In genomic region chr5:53139566-53139965, GRCm38 (mm10) we compare ENCODE assay signal across 14 mouse cellular contexts.
DNase-seq lines count a peak whose midpoint lies in the region; ATAC-seq and TF ChIP-seq lines count a peak whose summit lies in the region.
"Had no signal": no experiment of that assay in that cellular context is flagged by ENCODE, and none has a peak within 500 bp of the region (broad histone marks: within the 10 kb centered on the region; RNA-seq: fewer than 3 reads in every experiment).

No protein-coding gene starts in this region.

- WGBS in embryonic facial prominence, embryonic 12.5 days: 46% methylated on average over 11 of the region's 11 CpGs
- WGBS in embryonic facial prominence, embryonic 10.5 days: 60% methylated on average over 11 of the region's 11 CpGs
- 54% methylated on average over 11 of the region's 11 CpGs for WGBS in hindbrain, embryonic 10.5 days
- 46% methylated on average over 11 of the region's 11 CpGs for WGBS in hindbrain, embryonic 12.5 days
- WGBS in stomach, postnatal 0 days: 32% methylated on average over 11 of the region's 11 CpGs

- no peak for TF ChIP-seq CTCF in stomach, postnatal 0 days (IDR thresholded peaks at IDR 0.05; ENCODE audit: low read depth)

- no peaks in the 10 kb centered on the region for H3K27me3 ChIP-seq in embryonic facial prominence, embryonic 12.5 days
- H3K27me3 ChIP-seq in embryonic facial prominence, embryonic 10.5 days (replicated peaks; ENCODE audit: low read depth, poor library complexity, severe bottlenecking): no peaks in the 10 kb centered on the region
- no peaks in the 10 kb centered on the region for H3K27me3 ChIP-seq in hindbrain, embryonic 10.5 days (ENCODE audit: insufficient read depth, poor library complexity, severe bottlenecking)
- H3K27me3 ChIP-seq in hindbrain, embryonic 12.5 days: no peaks in the 10 kb centered on the region
- no peaks in the 10 kb centered on the region for H3K27me3 ChIP-seq in stomach, postnatal 0 days (ENCODE audit: control insufficient read depth, insufficient read depth, low read length)
- H3K27me3 ChIP-seq: limb, embryonic 13.5 days had no signal

- no peak overlapping the region for H3K9ac ChIP-seq in embryonic facial prominence, embryonic 12.5 days
- no peak overlapping the region for H3K9ac ChIP-seq in hindbrain, embryonic 12.5 days
- no peak overlapping the region for H3K9ac ChIP-seq in stomach, postnatal 0 days (ENCODE audit: low read length)
- H3K9ac ChIP-seq: limb, embryonic 13.5 days had no signal

- no peaks in the 10 kb centered on the region for H3K36me3 ChIP-seq in embryonic facial prominence, embryonic 12.5 days
- no peaks in the 10 kb centered on the region for H3K36me3 ChIP-seq in embryonic facial prominence, embryonic 10.5 days (replicated peaks)
- H3K36me3 ChIP-seq in hindbrain, embryonic 10.5 days: peaks cover 1% of the 10 kb centered on the region
- no peaks in the 10 kb centered on the region for H3K36me3 ChIP-seq in hindbrain, embryonic 12.5 days
- no peaks in the 10 kb centered on the region for H3K36me3 ChIP-seq in stomach, postnatal 0 days (ENCODE audit: control insufficient read depth, insufficient read depth, low read length)
- H3K36me3 ChIP-seq: limb, embryonic 13.5 days had no signal

- DNase-seq in embryonic facial prominence, embryonic 10.5 days (ENCODE audit: low spot score): no peak
- no peak for DNase-seq in hindbrain, embryonic 10.5 days (ENCODE audit: low spot score)
- DNase-seq in right cerebral cortex, postnatal 14 days: peak; percentile 50
- no peak for DNase-seq in right cerebral cortex, postnatal 25 days
- DNase-seq in stomach, postnatal 0 days (ENCODE audit: low spot score): no peak
- DNase-seq in thymus, postnatal 10 days (ENCODE audit: low spot score in 2 of 2): no peak
- DNase-seq: B cell, adult 2 months; cerebellum, adult 18-20 months; layer of hippocampus, postnatal 36 days; lung, postnatal 14 days; right cerebral cortex, adult 18-20 months had no signal

- no peaks in the 10 kb centered on the region for H3K9me3 ChIP-seq in embryonic facial prominence, embryonic 12.5 days
- no peaks in the 10 kb centered on the region for H3K9me3 ChIP-seq in embryonic facial prominence, embryonic 10.5 days
- peaks cover 1% of the 10 kb centered on the region; the same call in 1 of the 2 replicates for H3K9me3 ChIP-seq in hindbrain, embryonic 10.5 days
- H3K9me3 ChIP-seq in hindbrain, embryonic 12.5 days (replicated peaks): no peaks in the 10 kb centered on the region
- no peaks in the 10 kb centered on the region for H3K9me3 ChIP-seq in stomach, postnatal 0 days (ENCODE audit: control insufficient read depth, low read length)

- H3K4me2 ChIP-seq in embryonic facial prominence, embryonic 12.5 days (replicated peaks): 0 out of 2 replicates have a peak overlapping the region, but pooled peaks have one; percentile 1
- H3K4me2 ChIP-seq in hindbrain, embryonic 12.5 days (replicated peaks): no peak overlapping the region
- H3K4me2 ChIP-seq in stomach, postnatal 0 days (replicated peaks; ENCODE audit: low read depth): no peak overlapping the region
- H3K4me2 ChIP-seq: limb, embryonic 13.5 days had no signal

- TF ChIP-seq EP300 in stomach, postnatal 0 days (optimal IDR thresholded peaks at IDR 0.05): no peak

- no peak overlapping the region for H3K4me3 ChIP-seq in embryonic facial prominence, embryonic 12.5 days
- H3K4me3 ChIP-seq in embryonic facial prominence, embryonic 10.5 days: no peak overlapping the region
- no peak overlapping the region for H3K4me3 ChIP-seq in hindbrain, embryonic 10.5 days
- H3K4me3 ChIP-seq in hindbrain, embryonic 12.5 days: no peak overlapping the region
- H3K4me3 ChIP-seq in stomach, postnatal 0 days (ENCODE audit: low read depth, low read length): no peak overlapping the region
- H3K4me3 ChIP-seq: limb, embryonic 13.5 days had no signal

- H3K27ac ChIP-seq in embryonic facial prominence, embryonic 12.5 days: no peak overlapping the region
- H3K27ac ChIP-seq in embryonic facial prominence, embryonic 10.5 days (replicated peaks): no peak overlapping the region
- H3K27ac ChIP-seq in hindbrain, embryonic 10.5 days: 0 out of 2 replicates have a peak overlapping the region, but pooled peaks have one; percentile 35
- no peak overlapping the region for H3K27ac ChIP-seq in hindbrain, embryonic 12.5 days
- no peak overlapping the region for H3K27ac ChIP-seq in stomach, postnatal 0 days (replicated peaks)
- H3K27ac ChIP-seq: limb, embryonic 13.5 days had no signal

- ATAC-seq in embryonic facial prominence, embryonic 12.5 days (ENCODE audit: insufficient number of reproducible peaks, insufficient read depth, low FRiP score, low TSS enrichment): no peak
- no peak for ATAC-seq in hindbrain, embryonic 12.5 days (ENCODE audit: low FRiP score)
- no peak for ATAC-seq in stomach, postnatal 0 days (ENCODE audit: low FRiP score, low TSS enrichment)

- H3K4me1 ChIP-seq in embryonic facial prominence, embryonic 12.5 days: no peaks in the 10 kb centered on the region
- peaks cover 12% of the 10 kb centered on the region for H3K4me1 ChIP-seq in embryonic facial prominence, embryonic 10.5 days
- peaks cover 17% of the 10 kb centered on the region for H3K4me1 ChIP-seq in hindbrain, embryonic 10.5 days (replicated peaks)
- H3K4me1 ChIP-seq in hindbrain, embryonic 12.5 days: peaks cover 11% of the 10 kb centered on the region
- no peaks in the 10 kb centered on the region for H3K4me1 ChIP-seq in stomach, postnatal 0 days (replicated peaks; ENCODE audit: control insufficient read depth, insufficient read depth)
- H3K4me1 ChIP-seq: limb, embryonic 13.5 days had no signal
